Mouse (Mus musculus) frontal cortex, postnatal 10 days (tissue): Measurements from ENCODE around the gene Ercc4.
A peak's percentile ranks its signal among the peaks of the same experiment; 100 is the strongest.
"Not testable (repeated sequence)": the region's sequence is repeated elsewhere in the genome, so short reads cannot be mapped to it uniquely, and the experiment has no call there.

Experiments used
- DNase-seq, 2 experiments: peaks; one replicate each; pipeline ENCODE4 v3.0.0; 2022; ENCODE audit warnings: low spot score in 2 of 2, mixed read lengths in 1 of 2

The Ercc4 gene

DNA sequence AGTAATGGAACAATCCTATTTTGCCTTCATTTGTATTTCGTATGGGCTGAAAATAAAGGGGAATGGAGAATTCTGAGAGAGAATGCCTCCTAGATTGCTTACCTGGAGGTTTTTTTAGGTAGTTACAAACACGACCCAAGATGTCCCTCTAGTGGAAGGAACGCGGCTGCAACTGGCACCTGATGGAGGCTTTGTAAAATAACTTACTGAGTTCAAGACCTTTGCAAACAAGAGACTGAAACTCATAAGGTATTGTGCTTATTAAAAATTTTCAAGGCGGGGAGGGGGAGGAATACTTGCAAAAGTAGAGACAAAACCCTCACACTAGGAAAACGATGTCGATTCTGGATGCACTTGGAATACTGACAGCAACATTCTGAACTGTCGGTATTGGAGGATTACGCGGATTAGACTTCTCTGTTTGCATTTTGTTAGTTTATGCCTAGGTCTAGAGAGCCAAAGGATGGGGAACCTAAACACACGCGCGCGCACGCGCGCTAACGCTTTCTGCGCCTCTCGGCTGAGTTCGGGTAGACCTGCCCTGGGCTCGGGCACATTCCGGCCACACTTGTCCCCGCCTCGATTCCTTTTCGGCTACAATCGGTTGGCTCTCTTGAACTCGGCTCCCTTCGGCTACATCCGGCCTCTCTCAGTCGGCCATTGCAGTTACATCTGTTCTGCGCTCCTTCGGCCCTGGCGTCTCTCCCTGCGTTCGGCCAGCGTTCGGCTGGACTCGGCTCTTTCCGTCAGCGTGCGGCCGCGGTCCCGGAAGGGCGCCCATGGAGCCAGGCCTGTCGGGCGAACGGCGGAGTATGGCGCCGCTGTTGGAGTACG is at the start of gene Ercc4:
TSS of gene Ercc4 (plus strand) at position 529 of the 834 bp plus-strand sequence.
- DNase-seq, result peak; percentile 94 to 97

DNA sequence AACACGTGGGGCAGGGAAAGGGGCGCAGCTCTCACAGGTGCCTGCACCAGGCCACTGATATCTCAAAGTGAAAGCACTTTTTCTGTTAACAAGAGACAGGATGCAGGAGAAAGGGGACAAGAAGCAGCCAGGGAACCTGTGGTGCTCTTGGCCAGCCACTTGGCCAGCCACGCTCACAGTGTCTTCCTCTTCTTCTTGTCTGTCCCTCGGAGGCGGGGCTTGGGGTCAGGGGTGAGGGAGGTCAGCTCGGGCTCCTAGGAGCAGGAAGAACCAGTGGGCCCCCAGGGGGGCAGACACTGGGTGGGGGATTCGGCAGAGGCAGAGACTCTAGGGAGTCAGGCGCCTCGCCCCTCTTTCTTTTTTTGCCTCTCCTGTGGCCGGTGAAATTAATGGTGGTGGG is 48.4 kb upstream of the Ercc4 start:
- no peak for DNase-seq

DNA sequence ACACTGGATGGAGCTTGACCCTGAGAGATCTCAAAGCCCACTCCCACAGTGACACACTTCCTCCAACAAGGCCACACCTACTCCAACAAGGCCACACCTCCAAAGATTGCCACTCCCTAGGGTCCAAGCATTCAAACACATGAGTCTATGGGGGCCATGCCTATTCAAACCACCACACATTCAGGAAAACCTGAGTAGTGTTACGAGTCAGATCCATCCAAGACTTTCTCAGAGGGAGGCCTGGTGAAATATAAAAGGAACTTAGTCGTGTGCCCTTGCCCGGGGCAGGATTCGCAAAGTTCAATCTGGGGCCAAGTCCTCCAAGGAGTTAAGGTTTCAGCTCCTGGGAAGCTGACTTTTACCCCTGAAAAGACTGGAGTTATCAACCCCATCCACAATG is 35.3 kb upstream of the Ercc4 start:
- DNase-seq, result no peak

DNA sequence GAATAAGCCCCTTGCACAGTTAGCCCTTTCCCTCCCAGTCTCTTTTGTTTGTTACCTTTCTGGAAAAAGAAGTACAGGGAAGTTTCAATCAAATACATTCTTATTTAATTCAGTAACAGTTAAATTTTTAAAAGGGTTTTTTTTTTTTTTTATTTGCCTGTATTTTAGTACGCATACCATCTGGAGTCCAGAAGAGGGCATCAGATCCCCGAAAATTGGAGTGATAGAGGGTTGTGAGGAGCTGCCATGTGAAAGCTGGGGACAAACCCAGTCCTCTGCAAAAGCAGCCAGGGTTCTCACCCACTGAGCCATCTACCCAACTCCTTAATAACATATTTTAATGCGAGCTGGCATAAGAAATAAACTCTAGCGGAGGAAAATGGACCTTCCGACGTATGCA is 29.3 kb upstream of the Ercc4 start:
- DNase-seq, result no peak

DNA sequence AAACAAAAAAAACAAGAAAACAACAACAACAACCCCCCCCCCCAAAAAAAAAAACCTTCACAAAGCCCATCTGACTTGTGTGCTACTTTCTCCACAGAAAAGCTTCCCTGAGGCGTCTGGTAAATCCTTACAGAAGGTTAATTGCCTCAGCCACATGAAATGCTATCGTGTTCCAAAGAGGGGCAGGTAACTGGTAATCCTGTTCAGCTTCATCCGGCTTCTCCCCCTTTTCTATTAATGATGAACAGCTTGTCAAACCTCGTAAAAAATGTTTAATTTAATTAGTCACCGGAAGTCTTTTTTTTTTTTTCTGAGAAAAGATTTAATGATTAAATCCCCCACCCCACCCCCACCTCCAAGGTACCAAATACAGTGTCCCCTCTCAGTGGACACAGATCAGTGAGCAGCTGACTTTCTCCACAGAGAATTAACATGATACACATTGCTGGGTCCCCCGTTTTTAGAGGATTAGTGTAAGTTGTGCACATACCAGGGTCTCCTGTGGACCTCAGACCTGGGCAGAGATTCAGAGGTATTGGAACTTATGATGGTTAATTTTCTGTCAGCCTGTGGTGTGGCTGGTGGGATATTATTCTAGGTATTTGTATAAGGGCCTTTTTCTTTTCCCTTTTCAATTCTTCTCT is 26.2 kb upstream of the Ercc4 start:
- no peak for DNase-seq

DNA sequence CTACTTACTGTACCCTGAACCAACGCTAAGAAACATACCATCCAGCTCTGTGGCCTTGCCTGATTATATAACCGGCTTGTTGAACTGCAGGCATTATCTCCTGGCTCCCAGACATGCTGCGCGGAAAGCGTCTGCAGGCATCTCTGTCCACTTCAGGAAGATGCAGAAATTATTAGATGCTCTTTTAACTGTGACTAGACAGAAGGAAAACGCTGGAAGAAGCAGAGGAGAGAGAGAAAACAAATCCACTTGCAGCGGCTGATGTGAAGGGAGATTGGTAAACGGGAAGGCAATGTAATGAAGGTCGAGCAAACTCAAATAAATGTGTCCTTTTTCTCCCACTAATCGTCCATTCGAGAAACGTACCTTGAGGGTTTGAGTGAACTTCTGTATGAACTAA is 1.1 kb upstream of the Ercc4 start:
- no peak for DNase-seq

DNA sequence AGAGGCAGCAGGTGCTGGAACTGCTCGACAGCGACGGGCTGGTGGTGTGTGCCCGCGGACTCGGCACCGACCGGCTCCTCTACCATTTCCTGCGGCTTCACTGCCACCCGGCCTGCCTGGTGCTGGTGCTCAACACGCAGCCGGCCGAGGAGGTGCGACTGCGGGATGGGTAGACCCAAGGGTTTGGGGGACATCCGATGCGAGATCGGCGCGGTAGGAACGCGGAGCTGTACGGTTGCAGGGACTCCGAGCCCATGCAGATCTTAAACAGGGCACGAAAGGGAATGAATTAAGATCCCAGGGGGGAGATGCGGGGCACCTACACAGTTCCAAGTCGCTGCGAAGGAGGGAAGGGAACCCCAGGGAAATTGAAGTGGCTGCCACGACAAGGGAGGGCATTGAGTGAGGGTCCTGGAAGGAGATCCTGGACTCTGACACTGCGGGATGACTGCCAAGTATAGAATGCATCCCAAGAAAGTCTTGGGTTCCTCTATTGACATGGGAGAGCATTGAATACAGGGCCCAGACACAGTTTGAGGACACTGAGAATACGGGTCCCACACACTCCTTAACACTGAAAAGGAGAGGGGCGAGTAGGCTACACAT is 609 bp downstream of the Ercc4 start:
- DNase-seq, result peak in 1 of 2 experiments; percentile 28

DNA sequence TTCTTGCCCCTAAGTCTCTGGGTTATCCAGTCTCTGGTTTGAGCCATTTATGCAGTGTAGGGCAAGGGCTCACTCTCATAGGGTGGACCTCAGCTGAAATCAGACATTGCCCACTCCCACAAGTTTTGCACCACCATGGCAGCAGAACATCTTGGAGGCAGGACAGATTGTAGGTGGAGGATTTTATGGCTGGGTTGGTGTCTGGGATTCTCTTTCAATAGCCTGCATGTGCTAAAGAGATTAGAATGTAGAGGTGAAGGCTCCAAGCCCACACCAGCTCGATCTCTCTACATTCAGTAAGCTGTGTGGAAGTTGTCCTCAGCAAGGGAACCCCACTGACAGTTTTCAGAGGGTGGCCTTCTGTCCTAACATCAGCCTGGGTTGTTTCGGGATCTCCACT is 5.3 kb downstream of the Ercc4 start:
- no peak for DNase-seq

DNA sequence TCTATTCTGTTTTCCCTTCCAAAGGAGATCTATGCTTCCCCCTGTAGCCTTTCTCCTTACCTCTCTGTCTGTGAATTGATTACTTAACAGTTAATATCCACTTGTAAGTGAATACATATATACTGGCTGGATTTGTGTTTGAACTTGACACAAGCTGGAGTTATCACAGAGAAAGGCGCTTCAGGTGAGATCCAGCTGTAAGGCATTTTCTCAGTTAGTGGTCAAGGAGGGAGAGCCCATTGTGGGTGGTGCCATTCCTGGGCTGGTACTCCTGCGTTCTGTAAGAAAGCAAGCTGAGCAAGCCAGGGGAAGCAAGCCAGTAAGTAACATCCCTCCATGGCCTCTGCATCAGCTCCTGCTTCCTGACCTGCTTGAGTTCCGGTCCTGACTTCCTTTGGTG is 6.0 kb downstream of the Ercc4 start:
- DNase-seq, result not testable (repeated sequence)

DNA sequence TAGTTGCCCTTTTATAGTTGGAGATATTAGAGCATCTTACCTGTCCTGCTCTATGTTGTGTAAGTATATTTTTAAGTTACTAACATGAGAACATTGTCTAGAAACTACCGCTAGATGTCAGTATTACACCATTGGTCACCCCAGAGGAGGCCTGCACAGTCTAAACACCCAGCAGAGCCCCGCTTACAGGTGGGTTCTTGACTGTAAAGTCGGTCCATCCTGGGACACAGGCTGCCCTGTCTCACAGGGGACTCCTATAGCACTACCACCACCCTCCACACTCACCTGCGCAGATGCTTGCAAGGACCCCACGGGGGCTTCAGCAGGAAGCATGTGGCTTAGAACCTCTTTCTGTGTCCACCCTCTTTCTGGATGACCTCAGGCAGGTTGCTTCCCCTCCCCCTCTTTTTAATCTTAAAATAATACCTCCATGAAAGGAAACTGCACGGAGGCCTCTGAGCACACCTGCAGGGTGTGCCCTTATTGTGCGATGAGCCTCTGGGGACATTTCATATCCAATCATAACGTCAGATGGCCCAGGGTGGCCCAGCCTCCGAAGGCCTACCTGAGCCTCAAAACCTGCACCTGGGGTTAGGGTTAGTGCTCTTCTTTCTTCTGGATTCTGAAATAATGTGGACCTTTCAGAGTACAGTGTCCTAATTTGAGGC is 7.9 kb downstream of the Ercc4 start:
- peak in 1 of 2 experiments; percentile 26 for DNase-seq

DNA sequence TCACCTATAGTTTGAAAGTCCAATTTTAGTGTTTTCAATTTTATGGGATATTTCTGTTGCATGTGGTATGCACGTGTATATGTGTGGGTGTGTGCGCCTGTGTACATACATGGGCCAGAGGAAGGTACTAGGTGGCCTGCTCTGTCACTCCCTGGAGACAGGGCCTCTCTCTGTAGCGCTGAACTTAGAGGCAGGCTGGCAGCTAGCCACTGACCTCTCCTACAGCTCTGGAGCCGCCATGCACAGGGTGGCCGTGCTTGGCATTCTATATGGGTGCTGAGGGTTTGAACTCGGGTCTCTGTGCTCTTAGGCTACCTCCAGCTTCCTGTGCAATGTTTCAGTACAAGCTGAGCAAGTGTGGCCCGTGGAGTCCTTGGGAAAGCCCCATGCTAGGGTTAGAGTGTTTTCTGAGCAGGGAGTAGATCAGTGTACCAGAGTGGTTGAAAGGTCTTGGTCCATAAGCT is 8.5 kb downstream of the Ercc4 start:
- DNase-seq, result no peak

DNA sequence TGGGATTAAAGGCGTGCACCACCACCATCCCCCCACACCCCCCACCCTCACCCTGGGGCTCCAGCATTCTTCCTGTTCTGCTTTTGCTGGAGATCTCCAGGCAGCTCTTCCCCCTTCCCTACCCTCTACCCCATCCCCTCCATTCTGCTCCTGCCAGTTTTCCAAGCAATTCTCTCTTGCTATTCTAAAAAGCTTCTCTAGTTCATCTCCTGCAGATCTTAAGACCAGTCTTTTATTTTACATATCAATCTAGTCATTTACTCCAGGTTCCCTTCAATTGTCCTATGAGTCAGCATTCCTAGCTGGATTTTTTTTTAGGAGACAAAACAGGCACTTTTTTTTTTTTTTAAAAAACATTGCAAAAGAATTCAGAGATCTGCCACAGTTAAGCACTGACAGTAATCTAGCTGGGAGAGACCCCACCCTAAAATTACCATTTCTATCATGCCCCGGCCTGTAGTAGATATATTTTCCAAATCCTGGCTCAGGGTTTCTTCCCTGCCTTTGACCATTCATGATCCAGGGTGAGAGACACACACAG is 9.3 kb downstream of the Ercc4 start:
- no peak for DNase-seq

DNA sequence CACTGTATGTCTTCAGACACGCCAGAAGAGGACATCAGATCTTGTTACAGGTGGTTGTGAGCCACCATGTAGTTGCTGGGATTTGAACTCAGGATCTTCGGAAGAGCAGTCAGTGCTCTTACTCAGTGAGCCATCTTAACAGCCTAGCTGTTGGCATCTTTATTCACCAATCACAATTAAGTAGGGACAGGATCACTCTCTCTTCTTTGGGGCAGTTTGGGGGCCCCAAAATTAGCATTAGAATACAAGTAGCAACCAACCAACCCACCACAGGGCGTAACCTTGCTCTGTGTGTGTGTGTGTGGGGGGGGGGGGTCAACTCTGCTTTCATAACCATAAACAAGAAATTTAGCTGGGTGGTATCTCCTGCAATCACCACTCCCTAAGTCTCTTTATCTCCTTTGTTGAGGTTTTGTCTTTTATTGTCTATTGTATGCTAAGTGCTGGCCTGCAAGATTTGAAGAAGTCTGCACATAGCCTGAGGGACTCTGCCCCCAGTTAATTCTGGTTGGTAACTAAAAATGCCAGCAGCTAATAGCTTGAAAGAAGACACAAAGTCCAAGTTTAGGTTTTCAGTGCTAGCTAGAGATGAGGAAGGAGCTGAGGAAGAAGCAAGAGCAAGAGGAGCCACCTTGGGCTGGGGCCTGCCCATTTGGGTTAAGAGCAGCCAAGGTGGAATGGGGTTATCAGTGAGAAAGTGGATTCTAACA is 10.3 kb downstream of the Ercc4 start:
- no peak for DNase-seq

DNA sequence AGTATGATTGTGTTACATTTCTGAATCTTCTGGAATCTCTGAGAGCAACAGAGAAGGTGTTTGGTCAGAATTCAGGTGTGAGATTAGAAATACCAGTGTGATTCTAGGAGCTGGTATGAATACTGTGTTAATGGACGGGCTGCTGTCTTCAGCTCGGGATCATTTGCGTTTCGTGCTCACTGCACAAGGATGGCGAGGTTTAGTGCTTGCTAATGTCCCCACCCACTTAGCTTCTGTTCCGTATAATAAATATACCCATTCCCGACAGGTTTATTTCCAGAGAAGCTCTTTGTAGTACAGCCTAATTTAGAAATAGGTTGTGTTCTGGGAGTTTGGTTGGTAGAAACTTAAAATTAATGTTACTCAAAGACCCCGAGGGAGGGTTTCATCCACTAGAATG is 15.9 kb downstream of the Ercc4 start:
- DNase-seq, result no peak

DNA sequence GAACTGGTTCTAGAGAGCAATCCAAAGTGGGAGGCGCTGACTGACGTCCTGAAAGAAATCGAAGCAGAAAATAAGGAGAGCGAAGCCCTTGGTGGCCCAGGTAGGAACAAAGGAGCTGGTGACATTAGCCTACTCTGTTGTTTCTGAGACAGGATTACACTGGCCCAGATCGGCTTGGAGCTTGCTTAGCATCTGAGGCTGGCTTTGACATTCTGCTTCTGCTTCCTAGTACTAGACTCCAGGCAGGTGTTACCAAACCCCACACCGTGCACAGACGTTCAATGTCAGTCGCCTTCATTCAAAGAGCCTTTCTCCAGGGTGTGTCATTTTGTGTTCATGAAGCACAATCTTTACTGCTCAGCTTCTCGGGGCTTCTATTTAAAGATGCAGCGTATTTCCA is 18.1 kb downstream of the Ercc4 start:
- DNase-seq, result no peak

DNA sequence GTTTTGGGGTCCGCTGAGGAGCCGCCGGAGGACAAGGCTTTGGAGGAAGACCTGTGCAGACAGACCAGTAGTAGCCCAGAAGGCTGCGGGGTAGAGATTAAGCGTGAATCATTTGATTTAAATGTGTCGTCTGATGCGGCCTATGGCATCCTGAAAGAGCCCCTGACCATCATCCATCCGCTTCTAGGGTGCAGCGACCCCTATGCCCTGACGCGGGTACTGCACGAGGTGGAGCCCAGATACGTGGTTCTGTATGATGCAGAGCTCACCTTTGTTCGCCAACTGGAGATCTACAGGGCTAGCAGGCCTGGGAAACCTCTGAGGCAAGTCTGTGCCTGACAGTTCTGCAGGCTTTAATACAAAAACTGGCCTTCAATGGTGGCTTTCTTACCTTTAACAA is 20.9 kb downstream of the Ercc4 start:
- DNase-seq, result no peak

DNA sequence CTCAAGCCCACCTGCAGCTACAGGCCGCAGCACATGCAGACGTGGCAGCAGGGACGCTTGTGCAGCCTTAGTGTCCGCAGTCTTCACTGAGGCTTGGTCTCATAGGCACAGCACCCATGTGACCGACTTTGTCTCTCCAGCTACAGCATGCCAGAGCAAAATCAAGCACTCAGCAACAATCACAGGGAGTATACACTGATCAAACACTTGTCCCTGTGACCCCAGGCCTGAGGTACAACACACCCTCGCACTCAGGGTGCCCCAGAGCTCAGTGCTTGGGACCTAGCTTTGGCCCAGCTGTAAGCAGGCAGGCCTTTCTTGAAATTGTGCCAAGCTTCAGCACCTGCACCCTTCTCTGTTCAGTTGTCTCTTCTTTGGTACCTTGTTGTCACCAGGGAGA is 31.7 kb downstream of the Ercc4 start:
- no peak for DNase-seq

DNA sequence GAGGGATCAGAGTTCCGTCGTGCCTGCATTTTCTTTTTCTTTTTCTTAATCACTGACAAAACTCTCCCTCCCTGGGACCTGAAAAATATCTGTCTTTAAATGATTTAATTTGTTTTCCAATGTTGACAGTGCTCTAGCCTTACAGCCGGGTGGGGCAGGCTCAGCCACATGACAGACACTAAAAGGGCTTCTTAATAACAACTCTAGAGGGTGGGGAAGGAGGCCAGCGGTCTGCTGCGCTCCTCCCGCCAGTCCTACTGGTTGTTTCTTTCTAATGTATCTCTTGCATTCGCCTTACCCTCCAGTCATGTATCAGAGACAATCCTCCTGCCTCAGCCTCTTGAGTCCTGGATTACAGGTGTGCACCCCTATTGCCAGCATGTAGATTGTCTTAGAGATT is 34.4 kb downstream of the Ercc4 start:
- DNase-seq, result no peak

DNA sequence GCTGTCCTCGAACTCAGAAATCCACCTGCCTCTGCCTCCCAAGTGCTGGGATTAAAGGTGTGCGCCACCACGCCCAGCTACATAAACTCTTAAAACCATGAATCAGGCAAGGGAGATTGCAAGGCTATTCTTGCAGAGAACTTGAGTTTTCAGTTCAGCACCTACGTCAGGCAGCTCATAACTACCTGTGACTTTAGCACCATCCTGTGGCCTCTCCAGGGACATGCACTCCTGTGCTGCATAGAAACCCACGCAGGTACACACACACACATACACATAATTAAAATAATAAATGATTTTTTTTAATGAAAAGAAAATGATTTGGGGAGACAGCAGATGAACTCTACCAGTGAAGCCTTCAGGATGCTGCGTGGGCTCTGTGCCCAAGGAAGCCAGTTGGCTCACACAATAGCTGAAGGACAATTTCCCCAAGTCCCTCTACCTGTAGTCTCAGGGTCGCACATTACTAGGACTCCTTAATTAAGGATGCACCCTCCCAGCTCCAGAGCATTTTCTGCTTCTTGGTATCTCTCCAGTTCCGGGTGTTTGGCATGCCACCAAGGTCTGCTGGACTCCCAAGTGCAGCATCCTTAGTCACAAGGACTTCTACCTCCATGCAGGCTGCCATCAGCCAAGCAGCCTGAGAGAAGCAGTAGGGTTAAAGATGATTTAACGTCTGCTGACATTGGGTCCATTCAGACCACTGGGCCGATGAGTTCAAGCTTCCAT is 35.4 kb downstream of the Ercc4 start:
- DNase-seq, result no peak

DNA sequence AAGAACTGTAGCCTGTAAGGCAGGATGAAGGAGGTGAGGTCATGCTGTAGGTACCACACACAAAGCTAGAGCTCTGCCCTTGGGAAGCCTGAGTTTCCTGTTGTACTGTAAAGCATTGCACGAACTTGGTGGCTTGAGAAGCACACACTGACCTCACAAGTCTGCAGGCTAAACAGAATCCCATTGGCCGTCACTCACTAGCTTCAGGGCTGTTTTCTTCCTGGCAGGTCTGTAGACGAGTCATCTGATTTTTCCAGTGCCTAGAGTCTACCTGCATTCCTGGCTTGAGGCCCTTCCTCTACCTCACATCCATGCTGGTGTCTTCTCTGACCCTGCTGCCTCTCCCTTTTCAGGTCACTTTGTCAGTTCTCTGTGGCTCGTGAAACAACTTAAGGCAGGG is 36.7 kb downstream of the Ercc4 start:
- DNase-seq, result no peak
